Mouse (Mus musculus): ENCODE data around the gene 9230112D13Rik.
A peak's percentile ranks its signal among the peaks of the same experiment; 100 is the strongest.

GRCm38 (mm10) chr14:34544545-34544944, 21.9 kb upstream of the 9230112D13Rik start:
- no peak for TF ChIP-seq CTCF (IDR thresholded peaks at IDR 0.05; ENCODE audit: low read depth)
- TF ChIP-seq EP300 (IDR thresholded peaks at IDR 0.05; ENCODE audit: low read depth): peak; percentile 72

All from heart, postnatal 0 days (tissue).